Mouse (Mus musculus): Measurements from ENCODE around the gene Pigl. TPM values are rescaled to one million over a fixed set of nuclear protein-coding genes. Genes with fewer than 3 reads are reported as not detected.

Gene Pigl
- polyA plus RNA-seq, 1 experiment from 2014 or later, result 12.1 TPM

DNA sequence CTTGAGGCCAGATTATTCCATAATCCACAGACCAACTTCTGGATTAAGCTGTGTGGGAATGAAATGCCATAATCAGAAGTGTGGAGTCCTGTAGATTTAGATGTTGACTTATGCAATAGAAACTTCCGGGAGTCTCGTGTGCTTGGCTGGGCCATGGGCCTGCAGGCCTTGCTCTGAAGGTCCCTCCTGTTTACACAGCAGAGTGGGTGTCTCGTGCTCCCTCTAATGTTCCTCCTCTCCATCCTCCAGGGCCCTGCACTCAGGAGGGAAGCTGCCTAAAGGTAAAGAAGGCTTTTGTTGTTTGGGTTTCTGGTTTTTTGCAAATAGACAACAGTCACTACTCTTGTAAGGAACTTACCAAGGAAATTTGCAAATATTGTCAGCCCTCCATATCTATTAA lies 51.3 kb downstream of the Pigl start:
- H3K27ac ChIP-seq (replicated peaks; ENCODE audit: low read depth, low read length), result no peak overlapping the region
- no peak overlapping the region for H3K4me2 ChIP-seq (ENCODE audit: low read depth, low read length)
- H3K36me3 ChIP-seq (replicated peaks; ENCODE audit: control insufficient read depth, insufficient read depth, low read depth, low read length), result no peaks in the 10 kb centered on the region
- no peak overlapping the region for H3K9ac ChIP-seq (replicated peaks; ENCODE audit: low read length)
- H3K9me3 ChIP-seq (replicated peaks; ENCODE audit: control insufficient read depth, low read length), result no peaks in the 10 kb centered on the region
- H3K4me3 ChIP-seq (ENCODE audit: low read depth, low read length), result no peak overlapping the region
- no peaks in the 10 kb centered on the region for H3K4me1 ChIP-seq (ENCODE audit: control insufficient read depth, insufficient read depth, low read length)
- ATAC-seq (replicated peaks; ENCODE audit: insufficient number of reproducible peaks, low FRiP score, low TSS enrichment, low read depth), result no peak
- 81% methylated on average over 3 of the region's 3 CpGs for WGBS
- no peaks in the 10 kb centered on the region for H3K27me3 ChIP-seq (ENCODE audit: control insufficient read depth, insufficient read depth, low read length)
- DNase-seq (ENCODE audit: low spot score), result no peak

DNA sequence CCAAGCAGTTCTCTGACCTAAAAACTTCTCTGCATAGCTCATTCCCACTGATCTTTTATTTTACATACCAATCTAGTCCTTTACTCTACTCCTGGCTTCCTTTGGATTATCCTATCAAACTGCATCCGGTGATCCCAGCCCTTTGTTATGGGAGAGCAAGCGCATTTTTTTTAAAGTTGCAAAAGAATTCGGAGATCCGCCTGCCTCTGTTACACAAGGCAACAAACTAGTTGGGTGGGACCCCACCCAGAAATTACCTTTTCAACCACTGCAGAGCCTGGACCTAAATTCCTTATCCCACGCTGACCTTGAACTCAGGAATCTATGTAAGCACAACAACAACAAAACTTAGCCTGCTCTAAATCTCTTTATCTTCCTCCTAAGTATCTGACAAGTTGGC lies 52.7 kb downstream of the Pigl start:
- ATAC-seq (replicated peaks; ENCODE audit: insufficient number of reproducible peaks, low FRiP score, low TSS enrichment, low read depth) (no peak), DNase-seq (ENCODE audit: low spot score) (no peak)
- Histone ChIP-seq H3K4me3 (ENCODE audit: low read depth, low read length) (no peak overlapping the region), H3K27ac (replicated peaks; ENCODE audit: low read depth, low read length) (no peak overlapping the region), H3K27me3 (ENCODE audit: control insufficient read depth, insufficient read depth, low read length) (no peaks in the 10 kb centered on the region), H3K4me2 (ENCODE audit: low read depth, low read length) (no peak overlapping the region), H3K36me3 (replicated peaks; ENCODE audit: control insufficient read depth, insufficient read depth, low read depth, low read length) (no peaks in the 10 kb centered on the region), H3K9me3 (replicated peaks; ENCODE audit: control insufficient read depth, low read length) (no peaks in the 10 kb centered on the region), H3K4me1 (ENCODE audit: control insufficient read depth, insufficient read depth, low read length) (no peaks in the 10 kb centered on the region), H3K9ac (replicated peaks; ENCODE audit: low read length) (no peak overlapping the region)
- WGBS, result 87% methylated on average over 5 of the region's 5 CpGs

DNA sequence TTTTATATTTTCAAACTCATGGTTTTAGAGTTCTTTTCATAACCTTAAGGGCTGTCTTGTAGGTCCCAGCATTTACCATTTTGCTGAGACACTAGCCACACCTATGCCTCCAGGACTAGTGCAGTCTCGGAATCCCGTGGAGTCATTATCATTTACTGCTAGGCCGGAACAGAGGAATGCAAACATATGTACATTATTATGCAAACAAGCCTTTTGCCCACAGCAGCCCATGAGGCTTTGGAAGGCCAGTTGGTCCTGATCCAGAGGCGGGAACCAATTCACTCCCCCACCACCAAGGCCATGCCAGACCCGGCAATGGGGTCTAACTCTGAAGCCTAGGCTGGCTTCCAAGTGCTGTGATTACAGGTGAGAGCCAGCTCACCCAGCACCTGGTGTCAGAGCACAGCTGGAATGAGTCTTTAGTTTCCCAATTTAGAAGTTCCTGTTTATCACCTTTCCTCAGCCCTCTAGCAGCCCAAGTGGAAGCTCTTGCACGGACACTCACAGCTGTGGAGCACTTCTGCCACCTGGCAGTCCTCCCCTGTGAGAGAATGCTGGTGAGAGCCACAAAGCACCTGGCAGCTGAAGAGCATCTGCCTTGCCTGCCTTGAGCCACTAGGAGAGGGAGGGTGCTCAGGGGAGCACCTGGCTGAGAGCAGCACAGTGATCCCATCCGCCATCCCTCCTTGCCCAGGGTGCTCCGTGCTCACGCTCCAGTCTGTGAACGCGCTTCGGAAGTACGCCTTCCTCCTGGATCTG lies 53.4 kb downstream of the Pigl start:
- Histone ChIP-seq H3K27me3 (ENCODE audit: control insufficient read depth, insufficient read depth, low read length) (no peaks in the 10 kb centered on the region), H3K4me3 (ENCODE audit: low read depth, low read length) (no peak overlapping the region), H3K9me3 (replicated peaks; ENCODE audit: control insufficient read depth, low read length) (no peaks in the 10 kb centered on the region), H3K9ac (replicated peaks; ENCODE audit: low read length) (no peak overlapping the region), H3K4me1 (ENCODE audit: control insufficient read depth, insufficient read depth, low read length) (no peaks in the 10 kb centered on the region), H3K4me2 (ENCODE audit: low read depth, low read length) (no peak overlapping the region), H3K27ac (replicated peaks; ENCODE audit: low read depth, low read length) (no peak overlapping the region), H3K36me3 (replicated peaks; ENCODE audit: control insufficient read depth, insufficient read depth, low read depth, low read length) (no peaks in the 10 kb centered on the region)
- no peak for DNase-seq (ENCODE audit: low spot score)
- WGBS, result 77% methylated on average over 13 of the region's 13 CpGs
- no peak for ATAC-seq (replicated peaks; ENCODE audit: insufficient number of reproducible peaks, low FRiP score, low TSS enrichment, low read depth)

DNA sequence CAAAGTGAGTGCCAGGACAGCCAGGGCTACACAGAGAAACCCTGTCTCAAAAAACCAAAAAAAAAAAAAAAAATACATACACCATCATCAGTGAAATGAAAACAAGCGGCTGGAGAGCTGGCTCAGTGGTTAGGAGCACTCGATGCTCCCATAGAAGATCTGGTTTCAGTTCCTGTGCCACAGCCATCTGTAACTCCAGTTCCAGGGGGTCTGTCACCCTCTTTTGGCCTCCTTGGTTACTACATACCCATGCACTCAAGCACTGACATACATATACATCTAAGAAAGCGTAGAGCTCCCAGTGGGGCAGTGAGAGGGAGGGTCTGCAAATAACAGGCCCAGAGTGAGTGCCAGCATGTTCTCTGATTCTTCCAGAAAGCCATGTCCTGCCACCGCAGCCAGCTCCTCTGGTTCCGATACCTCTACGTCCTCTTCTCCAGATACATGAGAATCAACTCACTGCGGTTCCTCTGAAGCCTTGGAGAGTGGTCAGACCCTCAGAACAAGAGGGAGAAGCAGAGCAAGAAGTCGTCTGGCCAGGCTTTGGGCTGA lies 54.3 kb downstream of the Pigl start:
- H3K4me1 ChIP-seq (ENCODE audit: control insufficient read depth, insufficient read depth, low read length), result no peaks in the 10 kb centered on the region
- no peak for ATAC-seq (replicated peaks; ENCODE audit: insufficient number of reproducible peaks, low FRiP score, low TSS enrichment, low read depth)
- 83% methylated on average over 8 of the region's 8 CpGs for WGBS

DNA sequence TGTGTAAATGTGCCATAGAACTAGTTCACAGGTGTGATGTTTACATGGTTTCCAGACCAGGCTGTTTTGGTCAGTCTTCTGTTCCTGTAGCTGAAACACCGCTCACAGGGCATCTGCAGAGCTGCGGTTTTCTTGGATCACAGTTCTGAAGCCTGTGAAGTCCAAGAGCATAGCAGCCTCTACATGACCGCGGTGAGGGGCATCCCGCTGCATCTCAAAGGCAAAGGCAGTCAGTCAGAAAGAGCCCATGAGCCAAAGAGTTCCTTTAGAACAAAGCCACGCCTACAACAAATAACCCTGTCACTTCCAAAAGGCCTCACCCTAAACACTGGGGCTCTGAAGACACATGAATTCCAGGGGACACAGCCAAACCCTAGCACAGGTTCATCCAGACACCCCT lies 55.1 kb downstream of the Pigl start:
- Histone ChIP-seq H3K4me3 (ENCODE audit: low read depth, low read length) (no peak overlapping the region), H3K36me3 (replicated peaks; ENCODE audit: control insufficient read depth, insufficient read depth, low read depth, low read length) (no peaks in the 10 kb centered on the region), H3K4me1 (ENCODE audit: control insufficient read depth, insufficient read depth, low read length) (no peaks in the 10 kb centered on the region), H3K9ac (replicated peaks; ENCODE audit: low read length) (no peak overlapping the region), H3K9me3 (replicated peaks; ENCODE audit: control insufficient read depth, low read length) (no peaks in the 10 kb centered on the region), H3K27me3 (ENCODE audit: control insufficient read depth, insufficient read depth, low read length) (no peaks in the 10 kb centered on the region), H3K4me2 (ENCODE audit: low read depth, low read length) (no peak overlapping the region), H3K27ac (replicated peaks; ENCODE audit: low read depth, low read length) (no peak overlapping the region)
- DNase-seq (ENCODE audit: low spot score) (no peak), ATAC-seq (replicated peaks; ENCODE audit: insufficient number of reproducible peaks, low FRiP score, low TSS enrichment, low read depth) (no peak)
- 74% methylated on average over 6 of the region's 6 CpGs for WGBS

More for the DNA sequence above, 54.3 kb downstream of the Pigl start:
- no peak overlapping the region for H3K27ac ChIP-seq (replicated peaks; ENCODE audit: low read depth, low read length)
- H3K9me3 ChIP-seq (replicated peaks; ENCODE audit: control insufficient read depth, low read length), result no peaks in the 10 kb centered on the region
- H3K27me3 ChIP-seq (ENCODE audit: control insufficient read depth, insufficient read depth, low read length), result no peaks in the 10 kb centered on the region
- no peak overlapping the region for H3K4me3 ChIP-seq (ENCODE audit: low read depth, low read length)
- DNase-seq (ENCODE audit: low spot score), result no peak
- H3K36me3 ChIP-seq (replicated peaks; ENCODE audit: control insufficient read depth, insufficient read depth, low read depth, low read length), result no peaks in the 10 kb centered on the region
- H3K4me2 ChIP-seq (ENCODE audit: low read depth, low read length), result no peak overlapping the region
- no peak overlapping the region for H3K9ac ChIP-seq (replicated peaks; ENCODE audit: low read length)

- Histone ChIP-seq H3K27ac (replicated peaks; ENCODE audit: low read depth, low read length) (0 out of 2 replicates have a peak overlapping the region, but pooled peaks have one; percentile 38), H3K4me3 (ENCODE audit: low read depth, low read length) (no peak overlapping the region), H3K9me3 (replicated peaks; ENCODE audit: control insufficient read depth, low read length) (no peaks in the 10 kb centered on the region), H3K4me2 (ENCODE audit: low read depth, low read length) (no peak overlapping the region), H3K36me3 (replicated peaks; ENCODE audit: control insufficient read depth, insufficient read depth, low read depth, low read length) (no peaks in the 10 kb centered on the region), H3K9ac (replicated peaks; ENCODE audit: low read length) (no peak overlapping the region), H3K27me3 (ENCODE audit: control insufficient read depth, insufficient read depth, low read length) (no peaks in the 10 kb centered on the region), H3K4me1 (ENCODE audit: control insufficient read depth, insufficient read depth, low read length) (no peaks in the 10 kb centered on the region)
- DNase-seq (ENCODE audit: low spot score) (peak; percentile 36), ATAC-seq (replicated peaks; ENCODE audit: insufficient number of reproducible peaks, low FRiP score, low TSS enrichment, low read depth) (no peak)
- 20% methylated on average over 2 of the region's 2 CpGs for WGBS
Observed at GRCm38 (mm10) chr11:62518991-62519390, 60.7 kb downstream of the Pigl start.

DNA sequence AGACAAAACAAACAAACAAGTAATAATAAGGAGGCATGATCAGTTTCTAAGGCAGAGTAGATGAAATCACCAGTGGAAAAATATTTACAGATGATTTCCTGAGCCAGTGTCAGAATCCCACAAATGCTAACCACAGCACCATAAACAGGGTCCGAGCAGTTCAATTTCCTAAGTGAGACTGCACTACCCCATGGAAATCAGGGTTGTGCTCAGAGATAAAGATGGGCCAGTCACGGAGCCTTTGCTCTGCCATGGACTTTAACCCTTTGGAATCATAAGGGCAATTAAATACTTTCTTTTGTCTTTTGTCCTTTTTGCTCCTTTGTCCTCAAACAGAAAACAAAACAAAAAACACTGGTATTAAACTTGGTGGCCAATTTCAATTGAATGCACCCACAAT lies 64.0 kb downstream of the Pigl start:
- no peaks in the 10 kb centered on the region for H3K27me3 ChIP-seq (ENCODE audit: control insufficient read depth, insufficient read depth, low read length)
- no peak for ATAC-seq (replicated peaks; ENCODE audit: insufficient number of reproducible peaks, low FRiP score, low TSS enrichment, low read depth)
- DNase-seq (ENCODE audit: low spot score), result no peak
- H3K9ac ChIP-seq (replicated peaks; ENCODE audit: low read length), result no peak overlapping the region
- no peaks in the 10 kb centered on the region for H3K9me3 ChIP-seq (replicated peaks; ENCODE audit: control insufficient read depth, low read length)
- H3K36me3 ChIP-seq (replicated peaks; ENCODE audit: control insufficient read depth, insufficient read depth, low read depth, low read length), result no peaks in the 10 kb centered on the region
- no peak overlapping the region for H3K4me3 ChIP-seq (ENCODE audit: low read depth, low read length)
- 70% methylated on average over 2 of the region's 2 CpGs for WGBS
- no peak overlapping the region for H3K4me2 ChIP-seq (ENCODE audit: low read depth, low read length)
- no peak overlapping the region for H3K27ac ChIP-seq (replicated peaks; ENCODE audit: low read depth, low read length)
- H3K4me1 ChIP-seq (ENCODE audit: control insufficient read depth, insufficient read depth, low read length), result no peaks in the 10 kb centered on the region

DNA sequence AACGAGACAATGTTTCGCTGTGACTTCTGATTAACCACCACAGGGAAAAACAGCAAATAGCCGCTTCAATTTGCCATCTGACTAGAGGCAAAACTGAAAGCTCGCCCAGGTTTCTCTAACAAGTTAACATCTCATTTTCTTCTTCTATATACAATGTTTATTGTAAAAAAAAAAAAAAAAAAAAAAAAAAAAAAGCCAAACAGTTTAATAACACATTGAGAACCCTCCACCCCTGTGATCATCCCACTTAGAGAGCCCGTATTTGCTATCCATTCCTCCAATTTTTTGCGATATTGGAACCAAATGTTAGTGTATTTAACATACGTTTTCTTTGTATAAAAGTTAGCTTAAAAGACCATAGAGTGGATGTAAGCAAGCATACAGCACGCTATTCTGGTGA lies 78.8 kb downstream of the Pigl start:
- Histone ChIP-seq H3K9me3 (replicated peaks; ENCODE audit: control insufficient read depth, low read length) (no peaks in the 10 kb centered on the region), H3K9ac (replicated peaks; ENCODE audit: low read length) (no peak overlapping the region), H3K4me2 (ENCODE audit: low read depth, low read length) (no peak overlapping the region), H3K27ac (replicated peaks; ENCODE audit: low read depth, low read length) (no peak overlapping the region), H3K4me3 (ENCODE audit: low read depth, low read length) (no peak overlapping the region), H3K36me3 (replicated peaks; ENCODE audit: control insufficient read depth, insufficient read depth, low read depth, low read length) (no peaks in the 10 kb centered on the region), H3K4me1 (ENCODE audit: control insufficient read depth, insufficient read depth, low read length) (no peaks in the 10 kb centered on the region; the same call in 1 of the 2 replicates), H3K27me3 (ENCODE audit: control insufficient read depth, insufficient read depth, low read length) (peaks cover 6% of the 10 kb centered on the region; the same call in 1 of the 2 replicates)
- DNase-seq (ENCODE audit: low spot score), result no peak
- WGBS, result 83% methylated on average over 8 of the region's 8 CpGs
- no peak for ATAC-seq (replicated peaks; ENCODE audit: insufficient number of reproducible peaks, low FRiP score, low TSS enrichment, low read depth)
